ENCODE assay signal across 9 mouse cellular contexts in genomic region chr13:57278580-57278979, GRCm38 (mm10).
DNase-seq lines count a peak whose midpoint lies in the region; ATAC-seq and TF ChIP-seq lines count a peak whose summit lies in the region.
"Had no signal": no experiment of that assay in that cellular context is flagged by ENCODE, and none has a peak within 500 bp of the region (broad histone marks: within the 10 kb centered on the region; RNA-seq: fewer than 3 reads in every experiment).

No protein-coding gene starts in this region.

- no peak overlapping the region for H3K9ac ChIP-seq in kidney, postnatal 0 days (ENCODE audit: low read depth, low read length)
- H3K9ac ChIP-seq in heart, embryonic 12.5 days = no peak overlapping the region

- no peak for ATAC-seq in CD4-positive, CD25-positive, alpha-beta regulatory T cell, adult 4 months
- no peak for ATAC-seq in kidney, postnatal 0 days (replicated peaks; ENCODE audit: low FRiP score, low read depth)
- no peak for ATAC-seq in heart, embryonic 12.5 days (ENCODE audit: insufficient number of reproducible peaks, low FRiP score)

- no peaks in the 10 kb centered on the region for H3K4me1 ChIP-seq in kidney, postnatal 0 days (replicated peaks; ENCODE audit: insufficient read depth, low read length)
- H3K4me1 ChIP-seq in heart, embryonic 12.5 days (replicated peaks) = peaks cover 10% of the 10 kb centered on the region

- WGBS in kidney, postnatal 0 days = 8% methylated on average over 2 of the region's 2 CpGs
- WGBS in heart, embryonic 12.5 days = 8% methylated on average over 2 of the region's 2 CpGs

- H3K27ac ChIP-seq in kidney, postnatal 0 days = no peak overlapping the region
- no peak overlapping the region for H3K27ac ChIP-seq in heart, embryonic 12.5 days (ENCODE audit: poor library complexity, severe bottlenecking)

- H3K4me3 ChIP-seq in kidney, postnatal 0 days (replicated peaks; ENCODE audit: low read depth, low read length) = no peak overlapping the region
- H3K4me3 ChIP-seq in heart, embryonic 12.5 days = no peak overlapping the region

- H3K27me3 ChIP-seq in kidney, postnatal 0 days (ENCODE audit: insufficient read depth, low read length) = no peaks in the 10 kb centered on the region
- H3K27me3 ChIP-seq in heart, embryonic 12.5 days (replicated peaks) = no peaks in the 10 kb centered on the region

- TF ChIP-seq CTCF in kidney, postnatal 0 days (IDR thresholded peaks at IDR 0.05; ENCODE audit: low read depth) = peak; percentile 65

- peak; percentile 12 for DNase-seq in CD4-positive, CD25-positive, alpha-beta regulatory T cell, adult 2 months (ENCODE audit: low read depth, low spot score)
- DNase-seq in kidney, postnatal 0 days (ENCODE audit: low spot score) = peak; percentile 38
- DNase-seq in kidney, adult 9 months = no peak
- DNase-seq in 3T3-L1 (ENCODE audit: low read depth, low spot score) = peak; percentile 28
- DNase-seq in embryo, embryonic 11 days = peak; percentile 54
- no peak for DNase-seq in thymus, adult 18-20 months
- DNase-seq: adrenal gland, adult 8-10 months had no signal

- no peak overlapping the region for H3K4me2 ChIP-seq in kidney, postnatal 0 days (ENCODE audit: low read length)
- H3K4me2 ChIP-seq in heart, embryonic 12.5 days = no peak overlapping the region

- H3K36me3 ChIP-seq in kidney, postnatal 0 days (ENCODE audit: insufficient read depth, low read length) = no peaks in the 10 kb centered on the region
- no peaks in the 10 kb centered on the region for H3K36me3 ChIP-seq in heart, embryonic 12.5 days

- H3K9me3 ChIP-seq in kidney, postnatal 0 days (replicated peaks; ENCODE audit: low read length) = no peaks in the 10 kb centered on the region
- H3K9me3 ChIP-seq in heart, embryonic 12.5 days (replicated peaks) = no peaks in the 10 kb centered on the region

Comparison
In these comparisons a context has a peak if more than half of its experiments do, and no peak if none do; other contexts are left out.
1. DNase-seq: peak in CD4-positive, CD25-positive, alpha-beta regulatory T cell, adult 2 months (single experiment), kidney, postnatal 0 days (single experiment), 3T3-L1 (single experiment) and embryo, embryonic 11 days (single experiment); none in kidney, adult 9 months (single experiment) and thymus, adult 18-20 months (0 of 2).